Mouse (Mus musculus) MN1 (cell line): ENCODE results near the gene Fam104a.
"Not testable (repeated sequence)": the region's sequence is repeated elsewhere in the genome, so short reads cannot be mapped to it uniquely, and the experiment has no call there.

ENCODE experiments used
- DNase-seq: peaks from one replicate; pipeline ENCODE4 v3.0.0-alpha.2; 2016; ENCODE audit warnings: low spot score

The Fam104a gene

DNA sequence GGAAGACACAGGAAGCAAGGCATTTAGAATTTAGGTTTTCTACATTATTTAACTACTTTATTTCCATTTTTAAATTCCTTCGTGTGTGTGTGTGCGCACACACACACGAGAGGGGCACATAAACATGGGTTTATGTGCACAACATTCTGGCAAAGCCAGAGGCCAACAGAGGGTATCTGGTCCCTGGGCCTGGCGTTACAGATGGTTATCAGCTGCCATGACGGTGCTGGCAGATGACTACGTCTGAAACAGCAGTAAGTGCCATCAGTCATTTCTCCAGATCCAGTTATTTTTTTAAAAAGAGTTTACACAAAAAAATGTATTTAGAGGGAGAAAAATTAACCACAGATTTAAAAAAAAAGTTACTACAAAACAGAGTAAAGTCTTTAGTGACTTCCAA lies 17.8 kb downstream of the Fam104a start:
- DNase-seq = peak; percentile 64

DNA sequence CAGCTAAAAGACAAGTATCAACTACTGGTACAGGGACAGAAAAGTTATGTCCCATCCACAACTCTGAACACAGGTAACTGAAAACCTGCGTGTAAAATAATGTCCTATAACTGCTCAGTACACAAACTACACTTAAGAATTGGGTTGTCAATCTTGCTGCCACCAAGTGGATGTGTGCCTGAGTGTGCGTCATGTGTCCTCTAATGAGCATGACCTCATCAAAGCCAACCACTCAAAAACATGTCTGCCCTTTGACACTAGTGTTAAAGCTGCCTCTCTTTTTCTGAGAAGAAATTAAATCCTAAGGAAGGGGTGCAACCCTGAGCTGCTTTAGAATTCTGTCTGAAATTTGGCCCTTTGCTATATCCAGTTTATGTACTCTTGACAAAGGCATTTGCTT lies 19.7 kb downstream of the Fam104a start:
- no peak for DNase-seq

DNA sequence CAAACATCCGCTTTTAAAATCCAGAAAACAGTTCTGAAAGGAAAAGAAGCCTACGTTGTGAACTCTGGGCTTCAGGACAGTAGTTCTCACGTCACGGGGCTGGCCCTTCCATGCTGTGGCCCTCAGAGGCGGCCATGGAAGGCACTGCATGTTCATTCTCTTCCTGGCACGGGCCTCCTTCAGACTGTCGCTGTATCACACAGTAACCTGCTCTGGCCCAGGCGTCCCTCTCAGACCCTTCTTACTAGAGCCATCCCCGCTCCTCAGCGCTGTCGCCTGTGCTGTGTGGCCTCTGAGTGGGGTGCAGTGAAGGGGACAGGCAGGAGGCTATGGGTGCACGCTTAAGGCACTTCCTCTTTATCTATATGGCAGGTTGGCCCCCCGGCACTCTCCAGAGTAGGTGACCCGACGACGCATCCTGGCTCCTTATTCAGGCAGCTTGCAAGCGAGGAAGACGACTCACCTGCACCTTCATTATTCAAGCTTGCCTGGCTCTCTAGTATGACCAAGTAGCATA lies 22.1 kb downstream of the Fam104a start:
- DNase-seq = no peak

DNA sequence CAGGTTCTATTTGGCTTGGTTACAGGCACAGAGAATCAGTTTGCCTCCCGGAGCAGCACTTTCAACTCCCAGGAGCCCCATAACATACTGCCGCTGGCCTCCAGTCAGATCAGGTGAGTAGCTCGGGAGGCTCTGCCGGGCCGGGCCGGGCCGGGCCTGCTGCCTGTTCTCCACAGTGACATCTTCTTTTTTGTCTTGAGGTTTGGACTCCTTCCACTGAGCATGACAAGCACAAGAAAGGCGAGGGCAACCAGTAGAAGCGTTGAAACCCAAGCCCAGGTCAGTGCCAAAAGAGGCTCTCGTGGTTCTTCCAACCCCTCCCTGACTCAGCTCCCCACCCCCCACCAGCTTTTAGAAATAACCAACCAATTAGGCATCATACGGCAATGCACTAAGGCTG lies 23.0 kb downstream of the Fam104a start:
- no peak for DNase-seq

DNA sequence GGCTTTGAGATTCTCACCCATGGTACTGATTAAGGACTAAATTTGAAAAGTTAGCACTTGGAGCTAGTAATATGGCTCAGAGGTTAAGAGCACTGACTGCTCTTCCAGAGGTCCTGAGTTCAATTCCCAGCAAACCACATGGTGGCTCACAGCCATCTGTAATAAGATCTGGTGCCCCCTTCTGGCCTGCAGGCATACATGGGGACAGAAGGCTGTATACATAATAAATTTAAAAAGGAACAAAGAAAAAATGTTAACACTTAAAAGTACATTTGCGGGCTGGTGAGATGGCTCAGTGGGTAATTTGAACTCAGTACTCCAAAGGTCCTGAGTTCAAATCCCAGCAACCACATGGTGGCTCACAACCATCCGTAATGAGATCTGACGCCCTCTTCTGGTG lies 23.7 kb downstream of the Fam104a start:
- DNase-seq = not testable (repeated sequence)

DNA sequence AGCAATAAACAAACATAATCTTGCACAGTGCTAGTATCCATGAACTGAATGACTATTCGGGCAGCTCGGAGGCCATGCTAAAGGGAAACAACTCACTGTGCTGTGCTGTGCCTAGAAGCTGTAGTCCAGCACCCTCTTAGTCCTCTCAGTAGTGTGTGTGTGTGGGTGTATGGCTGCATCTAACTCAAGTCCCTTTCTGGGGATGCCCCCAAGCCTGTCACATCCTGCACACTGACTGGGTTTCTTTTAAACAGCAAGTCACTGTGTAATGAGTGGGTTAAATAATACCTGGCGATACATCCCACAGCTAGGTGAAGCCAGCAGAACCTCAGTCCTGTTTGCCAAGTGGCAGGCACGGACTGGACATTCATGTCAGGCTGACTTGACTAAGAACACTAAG lies 25.2 kb downstream of the Fam104a start:
- no peak for DNase-seq

DNA sequence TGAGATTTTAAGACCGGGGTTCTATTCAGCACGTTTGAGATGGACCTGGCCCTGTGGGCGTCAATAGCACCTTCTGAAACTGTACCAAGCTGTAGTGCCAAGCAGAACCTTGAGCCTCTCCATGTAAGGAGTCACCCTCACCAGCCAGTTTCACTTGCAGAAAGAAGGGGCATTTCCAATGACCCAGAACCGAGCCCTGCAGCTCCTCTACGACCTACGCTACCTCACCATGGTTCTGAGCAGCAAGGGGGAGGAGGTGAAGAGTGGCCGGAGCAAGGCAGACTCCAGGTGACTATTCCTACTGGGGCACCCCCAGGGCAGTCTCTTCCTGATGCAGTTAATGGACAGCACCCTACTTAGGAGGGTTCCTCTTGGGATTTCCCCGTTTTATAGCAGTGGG lies 25.6 kb downstream of the Fam104a start:
- DNase-seq = no peak

DNA sequence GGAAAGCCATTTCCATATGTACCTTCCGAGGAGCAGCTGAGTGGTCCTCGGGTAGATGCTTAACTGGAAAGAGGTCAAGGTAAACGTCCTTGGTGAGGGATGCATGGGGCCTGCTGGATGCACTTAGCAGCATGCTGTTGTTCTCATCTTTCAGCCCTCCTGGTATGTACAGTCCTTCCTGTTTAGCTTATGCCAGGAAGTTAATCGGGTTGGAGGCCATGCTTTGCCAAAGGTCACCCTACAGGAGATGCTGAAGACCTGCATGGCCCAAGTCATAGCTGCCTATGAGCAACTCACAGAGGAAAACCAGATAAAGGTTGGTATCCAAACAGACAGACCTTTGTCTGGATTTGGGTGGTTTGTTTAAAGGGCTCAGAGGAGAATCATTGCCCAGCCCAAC lies 26.7 kb downstream of the Fam104a start:
- no peak for DNase-seq

DNA sequence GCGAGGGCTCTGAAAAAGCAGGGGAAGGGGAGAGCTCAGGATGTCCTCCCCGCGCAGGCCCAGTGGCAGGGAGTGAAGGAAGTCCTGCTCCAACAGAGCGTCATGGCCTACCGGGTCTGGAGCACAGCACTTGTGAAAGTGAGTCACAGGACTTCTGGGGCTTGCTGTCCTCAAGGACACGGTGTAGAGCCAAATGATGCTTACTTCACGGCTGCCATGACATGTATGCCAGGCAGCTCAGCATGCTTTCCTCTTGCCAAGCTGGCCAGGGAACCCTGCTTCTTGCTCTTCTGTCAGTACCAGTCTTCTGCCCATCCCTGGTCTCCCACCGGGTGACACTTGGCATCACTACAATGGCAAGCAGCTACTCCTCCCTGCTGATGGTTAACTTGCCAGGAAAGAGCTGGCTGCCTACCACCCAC lies 27.4 kb downstream of the Fam104a start:
- no peak for DNase-seq

DNA sequence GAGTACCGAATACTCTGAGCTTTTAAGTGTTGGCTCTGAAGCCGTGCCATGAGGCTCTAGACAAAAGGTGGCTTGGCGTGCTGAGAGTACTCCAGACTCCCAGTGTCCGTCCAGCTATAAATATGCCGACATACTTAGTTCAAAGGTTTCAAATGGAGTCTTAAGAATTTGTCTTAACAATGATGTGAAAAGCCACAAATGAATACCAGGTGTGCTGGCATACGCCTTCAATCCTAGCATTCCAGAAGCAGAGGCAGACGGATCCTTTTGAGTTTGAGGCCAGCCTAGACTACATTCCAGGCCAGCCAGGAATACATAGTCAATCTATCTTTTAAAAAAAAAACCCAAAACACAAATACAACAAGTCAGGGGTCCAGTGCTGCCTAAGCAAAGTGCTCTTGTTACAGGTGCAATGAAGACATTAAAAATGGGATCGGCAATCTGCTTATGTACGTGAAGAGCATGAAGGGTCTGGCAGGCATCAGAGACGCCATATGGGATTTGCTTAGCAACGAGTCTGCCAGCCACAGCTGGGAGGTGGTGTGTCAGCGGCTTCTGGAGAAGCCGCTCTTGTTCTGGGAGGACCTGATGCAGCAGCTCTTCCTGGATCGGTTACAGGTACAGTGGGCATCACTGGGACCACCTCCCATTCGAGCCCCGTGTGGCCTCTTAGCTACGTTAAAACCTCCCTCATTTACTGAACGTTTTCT lies 29.2 kb downstream of the Fam104a start:
- no peak for DNase-seq

DNA sequence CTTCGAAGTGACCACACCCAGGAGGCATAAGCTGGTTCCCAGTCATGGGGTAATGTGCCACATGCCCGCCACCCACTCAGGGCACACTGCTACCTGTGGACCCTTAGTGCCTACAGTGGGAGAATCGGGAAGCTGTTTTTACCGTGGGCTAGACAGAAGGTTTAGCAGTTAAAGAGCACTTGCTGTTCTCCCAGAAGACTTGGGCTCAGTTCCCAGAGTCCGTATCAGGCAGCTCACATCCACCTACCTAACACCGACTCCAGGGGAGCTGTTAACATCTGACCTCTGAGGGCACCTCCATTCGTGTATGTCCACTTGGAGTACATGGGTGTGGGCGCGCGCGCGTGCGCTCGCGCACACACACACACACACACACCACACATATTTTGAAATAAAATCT lies 29.9 kb downstream of the Fam104a start:
- DNase-seq = no peak

DNA sequence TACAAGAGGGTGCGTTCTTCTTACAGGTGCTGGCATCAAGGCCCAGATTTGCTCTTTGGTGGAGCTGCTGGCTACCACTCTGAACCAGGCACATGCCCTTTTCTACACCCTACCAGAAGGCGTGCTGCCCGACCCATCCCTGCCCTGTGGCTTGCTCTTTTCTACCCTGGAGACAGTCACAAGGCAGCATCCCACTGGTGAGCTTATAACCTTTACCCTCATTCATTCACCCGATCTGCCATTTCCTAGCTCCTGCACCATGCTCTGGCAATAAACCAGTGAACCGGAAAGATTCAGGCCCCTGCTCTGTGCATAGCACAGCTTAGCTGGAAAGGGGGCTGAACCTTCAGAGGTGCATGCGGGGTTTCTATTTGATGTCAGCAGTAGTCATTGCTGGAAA lies 31.4 kb downstream of the Fam104a start:
- no peak for DNase-seq

DNA sequence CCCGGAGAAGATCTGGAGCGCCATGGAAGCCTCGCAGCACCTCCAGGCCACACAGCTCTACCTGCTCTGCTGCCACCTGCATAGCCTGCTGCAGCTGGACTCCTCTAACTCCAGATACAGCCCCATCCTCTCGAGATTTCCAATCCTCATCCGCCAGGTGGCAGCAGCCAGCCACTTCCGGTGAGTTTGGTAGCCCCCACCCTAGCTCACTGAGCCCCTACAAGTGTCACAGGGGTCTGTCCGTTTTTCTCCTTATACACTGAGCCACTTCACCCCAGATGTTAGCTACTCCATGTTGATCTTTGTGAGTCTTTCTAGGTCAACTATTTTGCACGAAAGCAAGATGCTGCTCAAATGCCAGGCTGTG lies 32.1 kb downstream of the Fam104a start:
- DNase-seq = no peak

DNA sequence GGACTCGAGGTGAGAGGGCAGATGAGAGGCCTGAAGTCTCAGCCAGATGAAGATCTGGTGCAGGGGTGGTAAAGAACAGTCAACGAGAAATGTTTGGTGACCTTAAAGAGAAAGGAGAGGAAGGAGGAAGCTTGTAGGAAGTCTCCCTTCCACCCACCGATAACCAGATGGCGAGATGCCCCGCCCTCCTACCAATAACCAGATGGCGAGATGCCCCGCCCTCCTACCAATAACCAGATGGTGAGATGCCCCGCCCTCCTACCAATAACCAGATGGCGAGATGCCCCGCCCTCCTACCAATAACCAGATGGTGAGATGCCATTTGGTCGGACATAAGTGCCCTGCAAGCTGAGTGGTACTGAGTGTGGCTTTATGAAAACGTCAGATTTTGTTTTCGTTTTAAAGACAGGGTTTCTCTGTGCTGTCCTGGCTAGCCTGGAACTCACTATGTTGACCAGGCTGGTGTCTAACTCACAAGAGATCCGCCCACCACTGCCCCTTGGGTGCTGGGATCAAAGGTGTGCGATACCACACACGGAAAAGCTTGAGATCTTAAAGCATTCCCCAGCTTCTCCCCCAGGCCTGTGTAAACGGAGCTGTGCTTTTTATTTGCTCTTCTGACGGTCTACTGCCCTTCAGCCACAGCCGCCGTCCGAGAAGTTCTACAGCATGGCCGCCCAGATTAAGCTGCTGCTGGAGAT lies 32.6 kb downstream of the Fam104a start:
- peak; percentile 51 for DNase-seq

DNA sequence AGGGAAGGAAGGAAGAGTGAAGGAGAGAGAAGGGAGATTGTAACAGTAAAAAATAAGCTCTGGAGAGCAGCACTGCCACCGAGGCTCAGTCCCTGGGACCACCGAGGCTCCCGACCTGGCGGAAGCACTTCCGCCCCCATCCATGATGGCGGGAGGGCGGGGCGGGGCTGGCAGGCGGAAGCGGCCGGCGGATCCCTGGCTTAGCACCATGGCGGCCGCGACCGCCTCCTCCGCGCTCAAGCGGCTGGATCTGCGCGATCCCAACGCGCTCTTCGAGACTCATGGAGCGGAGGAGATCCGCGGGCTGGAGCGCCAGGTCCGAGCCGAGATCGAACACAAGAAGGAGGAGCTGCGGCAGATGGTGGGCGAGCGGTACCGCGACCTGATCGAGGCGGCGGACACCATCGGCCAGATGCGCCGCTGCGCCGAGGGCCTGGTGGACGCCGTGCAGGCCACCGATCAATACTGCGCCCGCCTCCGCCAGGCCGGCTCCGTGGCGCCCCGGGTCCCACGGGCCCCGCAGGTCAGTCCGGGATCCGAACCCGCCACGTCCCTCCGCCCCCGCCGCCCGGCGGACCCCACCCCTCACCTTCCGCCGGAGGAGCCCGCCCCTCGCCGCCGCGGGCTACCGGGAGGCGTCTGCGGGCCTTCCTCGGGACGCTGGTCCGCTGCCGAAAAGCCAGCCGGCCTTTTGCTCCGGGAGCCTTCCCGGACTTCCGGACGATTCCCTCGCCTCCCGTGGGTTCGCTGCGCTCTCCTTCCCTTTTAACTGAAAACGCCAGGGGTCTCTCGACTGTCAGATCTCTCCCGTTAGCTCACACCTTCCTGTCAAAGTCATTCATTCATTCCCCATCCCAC lies 34.4 kb downstream of the Fam104a start, which contains the start of gene Slc39a11:
TSS of gene Slc39a11 (minus strand) at position 727 of the 858 bp plus-strand sequence.
- peak; percentile 75 for DNase-seq

DNA sequence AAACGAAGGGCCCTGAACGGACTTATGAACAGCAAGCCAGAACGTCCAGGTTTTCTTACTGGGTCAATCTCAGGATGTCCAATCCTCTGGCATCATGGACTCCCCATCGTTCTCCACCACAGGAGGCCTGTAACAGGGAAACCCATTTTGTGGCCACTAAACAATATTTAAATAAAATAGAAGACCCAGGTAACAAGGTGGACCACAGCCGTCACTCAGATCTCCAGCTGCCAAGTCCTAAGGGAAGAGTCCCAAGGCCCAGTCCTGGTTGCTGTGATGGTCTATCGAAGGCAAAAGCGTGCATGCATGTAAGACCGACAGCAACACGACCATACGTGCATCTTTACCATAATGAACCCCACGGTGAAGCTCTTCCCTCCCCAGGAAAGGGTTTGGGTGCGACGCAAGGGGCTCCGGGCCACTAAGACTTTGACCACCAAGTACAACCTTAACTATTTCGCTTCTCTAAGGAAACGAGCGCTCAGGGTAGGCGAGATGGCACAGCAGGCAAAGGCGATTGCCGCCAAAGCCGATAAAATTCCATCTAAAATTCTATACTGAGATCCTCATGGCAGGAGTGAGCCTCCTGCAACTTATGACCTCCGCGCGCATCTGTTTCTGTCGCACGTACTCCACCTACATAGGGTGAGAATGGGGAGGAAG lies 35.1 kb downstream of the Fam104a start, which contains the start of gene Cog1:
TSS of gene Cog1 (plus strand) at position 480 of the 663 bp plus-strand sequence.
- no peak for DNase-seq

DNA sequence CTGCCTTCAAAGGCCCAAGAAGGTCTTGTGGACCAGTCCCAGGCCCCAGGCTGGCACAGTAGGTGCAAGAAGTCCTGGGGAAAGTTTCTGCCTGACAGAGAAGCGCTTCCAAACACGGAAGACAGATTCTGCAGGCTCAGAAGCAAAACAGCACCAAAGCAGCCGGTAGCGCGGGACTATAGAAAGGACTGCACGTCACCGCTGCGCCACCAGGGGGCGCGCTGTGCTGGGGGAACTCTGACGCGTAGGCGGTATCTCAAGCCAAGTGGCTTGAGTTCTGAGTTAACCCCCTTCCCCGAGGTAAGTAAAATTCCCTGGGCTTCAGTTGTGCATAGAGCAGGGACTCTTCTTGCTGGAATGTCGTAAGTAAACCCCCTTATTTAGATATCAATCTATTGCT lies 35.8 kb downstream of the Fam104a start:
- peak; percentile 86 for DNase-seq

DNA sequence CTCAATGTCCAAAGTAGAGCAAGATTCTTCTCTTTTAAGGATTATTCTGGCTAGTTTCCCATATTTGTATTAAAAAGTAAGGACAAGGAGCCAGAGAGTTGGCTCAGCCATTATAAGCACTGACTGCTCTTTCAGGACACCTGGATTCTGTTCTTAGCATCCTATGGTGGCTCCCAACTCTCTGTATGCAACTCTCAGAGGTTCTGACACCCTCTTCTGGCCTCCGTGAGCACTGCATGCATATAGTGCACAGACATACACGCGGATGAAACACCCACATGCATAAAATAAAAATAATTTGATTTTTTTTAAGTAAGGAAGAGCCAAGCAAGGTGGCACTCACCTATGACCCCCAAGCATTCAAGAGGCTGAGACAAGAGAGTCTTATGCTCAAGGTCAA lies 38.8 kb downstream of the Fam104a start:
- no peak for DNase-seq

DNA sequence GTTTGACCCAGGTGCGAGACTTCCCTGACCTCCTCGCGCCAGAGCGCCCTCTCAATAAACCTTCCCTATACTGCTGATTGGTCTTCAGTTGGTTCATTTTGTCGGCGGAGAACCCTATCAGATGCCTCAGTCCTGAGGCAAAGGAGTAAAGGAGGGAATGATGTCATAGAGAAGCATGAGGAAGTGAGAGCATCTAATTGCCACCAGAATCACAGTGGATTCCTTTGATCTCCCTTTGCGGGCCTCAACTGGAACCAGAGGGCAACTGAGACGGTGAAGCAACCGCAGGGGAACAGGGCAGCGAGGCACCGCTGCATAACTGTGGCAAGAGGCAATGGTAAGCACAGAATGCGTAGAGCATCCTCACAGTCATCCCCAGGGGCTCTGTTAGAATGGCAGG lies 45.3 kb downstream of the Fam104a start:
- DNase-seq = no peak

DNA sequence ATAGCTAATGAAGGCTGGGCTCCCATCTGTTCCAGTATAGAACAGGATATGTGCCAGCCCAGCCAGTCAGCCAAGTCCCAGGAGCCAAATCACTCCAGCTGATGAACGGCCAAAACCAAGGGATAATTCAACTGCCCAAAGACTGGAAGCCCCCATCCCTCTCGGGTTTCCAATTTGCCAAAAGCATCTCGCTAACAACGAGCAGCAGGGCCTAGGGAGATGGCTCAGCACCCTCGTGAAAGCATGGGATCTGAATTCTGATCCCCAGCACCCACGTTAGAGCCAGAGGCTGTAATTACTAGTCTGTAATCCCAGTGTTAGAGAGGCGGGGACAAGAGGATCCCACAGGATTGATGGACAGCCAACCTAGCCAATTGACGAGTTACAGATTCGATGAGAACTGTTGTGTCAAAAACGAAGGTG lies 49.2 kb downstream of the Fam104a start:
- DNase-seq = no peak

DNA sequence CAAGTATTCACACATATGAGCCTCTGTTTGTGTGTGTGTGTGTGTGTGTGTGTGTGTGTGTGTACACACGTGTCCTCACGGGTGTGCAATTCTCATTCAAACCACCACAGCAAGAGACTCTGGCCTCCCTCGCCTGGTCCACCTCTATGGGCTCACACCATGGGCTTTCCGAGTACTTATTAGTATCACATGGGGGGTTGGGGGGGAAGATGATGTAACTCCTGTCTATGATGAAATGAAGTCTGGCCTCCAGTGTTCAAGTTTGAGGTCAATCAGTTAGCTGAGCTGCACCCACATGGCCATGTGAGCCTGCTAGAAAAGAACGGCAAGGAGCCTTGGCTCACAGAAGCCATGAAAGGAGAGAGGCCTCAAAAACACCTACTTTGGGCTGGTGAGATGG lies 50.6 kb downstream of the Fam104a start:
- DNase-seq = no peak

DNA sequence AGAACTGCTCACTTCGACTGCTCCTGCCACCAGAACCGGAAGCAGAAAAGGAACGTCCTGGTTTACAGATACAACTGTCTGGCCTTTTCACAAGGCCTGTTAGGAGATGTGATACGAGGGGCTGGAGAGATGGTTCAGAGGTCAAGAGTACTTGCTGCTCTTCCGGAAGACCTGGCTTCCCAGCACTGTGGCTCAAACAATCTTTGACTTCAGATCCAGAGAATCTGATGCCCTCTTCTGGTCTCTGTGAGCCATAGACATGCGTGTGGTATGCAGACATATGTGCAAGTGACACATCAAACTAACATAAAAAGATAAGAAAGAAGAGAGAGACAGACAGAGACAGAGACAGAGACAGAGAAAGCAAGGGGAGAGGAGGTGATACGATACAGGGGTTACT lies 51.7 kb downstream of the Fam104a start:
- no peak for DNase-seq
